Mouse (Mus musculus) G1E (cell line): ENCODE results near the gene Megf9. TPM values are rescaled to one million over a fixed set of nuclear protein-coding genes. Genes with fewer than 3 reads are reported as not detected.

Experiments
- ATAC-seq: 2 replicates; pipeline ENCODE4 v1.8.0; 2016; ENCODE audit warnings: mild to moderate bottlenecking; ENCODE audit not compliant: insufficient number of reproducible peaks, poor library complexity, low FRiP score, severe bottlenecking; ENCODE audit errors: extremely low read depth
- DNase-seq: peaks from one replicate; pipeline ENCODE4 v3.0.0; 2012; ENCODE audit warnings: low spot score
- H3K27me3 ChIP-seq: 2 replicates; pipeline ENCODE4 v1.6.1; 2012; ENCODE audit warnings: mild to moderate bottlenecking, low read length, inconsistent platforms; ENCODE audit not compliant: insufficient read depth
- H3K36me3 ChIP-seq: replicated peaks from 2 replicates; pipeline ENCODE3; 2012; ENCODE audit warnings: mild to moderate bottlenecking, inconsistent platforms
- H3K4me1 ChIP-seq: 2 replicates; pipeline ENCODE4 v1.6.1; 2012; ENCODE audit warnings: low read depth, low read length, inconsistent platforms, mixed read lengths; ENCODE audit not compliant: insufficient read depth
- H3K4me3 ChIP-seq: 2 replicates; pipeline ENCODE4 v1.5.1; 2012; ENCODE audit warnings: low read depth, mild to moderate bottlenecking, inconsistent platforms, low read length, moderate library complexity, mixed read lengths
- H3K9me3 ChIP-seq: replicated peaks from 2 replicates; pipeline ENCODE4 v1.6.1; 2012; ENCODE audit warnings: inconsistent platforms
- CTCF ChIP-seq: IDR thresholded peaks from 2 replicates; pipeline ENCODE4 v1.5.1; 2012; ENCODE audit warnings: low read depth, low read length, inconsistent platforms, mixed read lengths
- GATA1 ChIP-seq: IDR thresholded peaks from 2 replicates; pipeline ENCODE4 v1.6.1; 2012; ENCODE audit warnings: borderline replicate concordance, low read length, inconsistent platforms, mixed read lengths
- GATA2 ChIP-seq: IDR thresholded peaks from 2 replicates; pipeline ENCODE4 v1.6.1; 2012; ENCODE audit warnings: low read depth, low read length, inconsistent platforms, borderline replicate concordance
- POLR2AphosphoS5 ChIP-seq: IDR thresholded peaks from 2 replicates; pipeline ENCODE4 v1.6.1; 2012; ENCODE audit warnings: low read depth, low read length, inconsistent platforms; ENCODE audit not compliant: insufficient replicate concordance
- TAL1 ChIP-seq: conservative IDR thresholded peaks from 2 replicates; pipeline ENCODE4 v1.6.1; 2012; ENCODE audit warnings: low read depth, low read length, inconsistent platforms, mixed read lengths
- polyA plus RNA-seq: library from polyadenylated mRNA; stranded (reverse); fragments of >175 nt; gene quantifications from 2 replicates; pipeline ENCODE4 v1.2.3, GENCODE M21; 2012
- total RNA-seq, 2 experiments: library from RNA; stranded (forward) in 1 of 2; stranded (reverse) in 1 of 2; fragments of 200-1000 nt in 1 of 2; fragments of >200 nt in 1 of 2; fragmentation: Nextera tagmentation in 1 of 2; gene quantifications; 2 replicates each; pipeline ENCODE4 v1.2.3; 2014 to 2017

The Megf9 gene
- total RNA-seq (2014; fragmentation: Nextera tagmentation) = not detected in 2 replicates
- total RNA-seq (2017) = under 0.01 and 0.06 TPM in 2 replicates
- polyA plus RNA-seq = not detected in 2 replicates

DNA sequence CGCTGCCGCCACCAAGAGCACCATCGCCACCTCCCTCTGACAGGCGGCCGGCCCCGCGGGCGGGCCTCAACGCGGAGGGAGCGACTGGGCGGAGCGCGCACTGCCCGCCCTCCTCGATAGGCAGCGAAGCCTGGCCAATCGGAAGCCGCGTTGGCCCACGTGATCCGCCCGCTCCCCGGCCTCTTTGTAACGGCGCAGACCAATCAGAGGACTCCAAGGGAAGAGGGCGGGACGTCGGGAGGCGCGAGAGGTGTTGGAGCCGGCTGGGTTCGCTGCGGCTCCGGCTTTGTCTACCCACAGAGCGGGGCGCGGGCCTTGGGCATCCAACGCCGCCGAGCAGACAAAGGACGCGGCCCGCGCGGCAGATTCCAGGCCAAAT, at the start of gene Megf9:
Gene Megf9 (minus strand): TSS at position 105 of the 379 bp plus-strand sequence.
- peaks cover 22% of the 10 kb centered on the region for H3K9me3 ChIP-seq
- H3K4me1 ChIP-seq = no peaks in the 10 kb centered on the region
- DNase-seq (no peak), ATAC-seq (no peak)
- TF ChIP-seq TAL1 = no peak
- TF ChIP-seq POLR2AphosphoS5 = no peak
- TF ChIP-seq CTCF = no peak
- TF ChIP-seq GATA2 = no peak
- TF ChIP-seq GATA1 = no peak
- H3K27me3 ChIP-seq = no peaks in the 10 kb centered on the region
- peak within 1 kb of the TSS; percentile 1; the same call in 1 of the 2 replicates for H3K4me3 ChIP-seq
- no peaks in the 10 kb centered on the region for H3K36me3 ChIP-seq

DNA sequence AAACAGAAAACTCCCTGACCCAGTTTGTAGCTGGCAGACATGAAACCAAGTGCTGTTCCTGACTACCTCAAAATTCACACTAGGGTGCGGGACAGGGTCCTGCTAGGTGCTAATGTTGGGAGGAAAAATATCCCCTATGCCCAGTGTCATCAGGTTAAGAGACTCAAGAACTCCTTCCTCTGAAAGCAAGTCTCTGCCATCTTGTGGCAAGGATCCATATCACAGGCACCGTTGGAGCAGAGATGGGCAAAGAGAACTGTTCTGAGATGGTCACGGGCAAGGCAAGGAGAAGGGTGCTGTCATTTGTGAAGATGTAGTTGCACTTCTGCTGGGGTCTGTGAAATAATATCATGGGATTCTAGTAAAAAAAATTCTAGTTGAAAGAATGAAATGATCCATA, 44.9 kb upstream of the Megf9 start:
- H3K4me1 ChIP-seq = no peaks in the 10 kb centered on the region
- no peaks in the 10 kb centered on the region for H3K36me3 ChIP-seq
- no peak overlapping the region for H3K4me3 ChIP-seq
- TF ChIP-seq CTCF (no peak), POLR2AphosphoS5 (no peak), GATA2 (no peak), TAL1 (no peak), GATA1 (no peak)
- DNase-seq = no peak
- ATAC-seq = no peak
- no peaks in the 10 kb centered on the region for H3K27me3 ChIP-seq
- peaks cover 6% of the 10 kb centered on the region for H3K9me3 ChIP-seq

DNA sequence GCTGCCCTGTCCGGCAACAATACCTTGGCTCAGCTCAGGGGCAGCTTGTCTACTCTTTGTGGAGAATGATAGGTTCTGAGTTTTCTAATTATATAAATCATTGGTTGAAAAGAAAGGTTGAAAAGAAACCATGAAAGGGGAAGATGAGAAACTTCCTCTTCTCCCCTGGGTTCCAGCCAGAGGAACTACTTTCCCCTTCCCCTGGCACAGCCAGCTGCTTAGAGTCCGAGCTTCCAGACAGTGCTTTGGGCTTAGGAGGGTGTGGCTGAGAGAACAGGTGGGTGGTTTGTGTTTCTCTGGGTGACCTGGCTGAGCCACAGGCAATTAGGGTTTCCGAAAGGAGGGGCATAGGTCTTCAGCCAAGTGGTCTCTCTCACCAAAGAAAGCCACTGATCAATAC, 43.5 kb upstream of the Megf9 start:
- TF ChIP-seq CTCF (no peak), TAL1 (no peak), POLR2AphosphoS5 (no peak), GATA1 (no peak), GATA2 (no peak)
- H3K27me3 ChIP-seq = no peaks in the 10 kb centered on the region
- H3K4me3 ChIP-seq = no peak overlapping the region
- DNase-seq (no peak), ATAC-seq (no peak)
- no peaks in the 10 kb centered on the region for H3K4me1 ChIP-seq
- no peaks in the 10 kb centered on the region for H3K36me3 ChIP-seq
- H3K9me3 ChIP-seq = peaks cover 6% of the 10 kb centered on the region

DNA sequence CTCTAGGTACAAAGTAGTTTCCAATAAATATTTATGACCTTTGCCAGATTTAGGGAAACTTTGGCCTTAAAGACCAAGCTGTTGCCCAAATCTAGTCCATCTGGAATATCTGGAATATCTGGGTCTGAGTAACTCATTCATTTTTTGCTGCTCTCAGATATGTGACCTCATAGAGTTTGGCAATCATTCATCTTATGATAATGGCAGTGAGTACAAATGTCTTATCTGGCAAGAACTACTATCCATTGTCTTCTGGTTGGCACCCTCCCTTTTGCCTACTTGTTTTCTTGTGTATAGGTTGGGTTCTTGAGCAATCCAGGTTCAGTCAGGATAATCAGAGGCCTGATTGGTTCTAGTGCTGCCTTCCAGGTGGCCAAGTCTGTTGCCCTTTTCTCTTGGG, 41.3 kb upstream of the Megf9 start:
- Histone ChIP-seq H3K4me1 (no peaks in the 10 kb centered on the region), H3K36me3 (no peaks in the 10 kb centered on the region), H3K27me3 (no peaks in the 10 kb centered on the region), H3K4me3 (no peak overlapping the region), H3K9me3 (peaks cover 6% of the 10 kb centered on the region)
- no peak for DNase-seq
- no peak for ATAC-seq
- no peak for TF ChIP-seq GATA1
- no peak for TF ChIP-seq GATA2
- no peak for TF ChIP-seq POLR2AphosphoS5
- no peak for TF ChIP-seq TAL1
- TF ChIP-seq CTCF = no peak

DNA sequence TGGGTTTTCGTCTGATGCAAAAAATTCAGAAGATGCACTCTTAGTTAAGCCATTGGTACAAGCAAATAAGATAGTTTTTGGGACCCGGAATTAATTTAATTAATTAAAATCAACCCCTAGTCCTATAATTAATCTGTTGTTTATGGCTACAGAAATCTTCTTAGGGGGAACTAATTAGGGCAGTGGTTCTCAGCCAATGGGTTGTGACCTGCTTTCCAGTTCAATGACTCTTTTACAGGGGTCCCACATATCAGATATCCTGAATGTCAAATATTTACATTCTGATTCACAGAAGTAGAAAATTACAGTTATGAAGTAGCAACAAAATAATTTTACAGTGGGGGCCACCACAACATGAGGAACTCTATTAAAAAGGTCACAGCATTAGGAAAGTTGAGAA, 39.1 kb upstream of the Megf9 start:
- Histone ChIP-seq H3K9me3 (peaks cover 6% of the 10 kb centered on the region), H3K27me3 (no peaks in the 10 kb centered on the region), H3K36me3 (no peaks in the 10 kb centered on the region), H3K4me1 (no peaks in the 10 kb centered on the region), H3K4me3 (no peak overlapping the region)
- ATAC-seq = no peak
- TF ChIP-seq TAL1 (no peak), CTCF (no peak), POLR2AphosphoS5 (no peak), GATA2 (no peak), GATA1 (no peak)
- DNase-seq = no peak

DNA sequence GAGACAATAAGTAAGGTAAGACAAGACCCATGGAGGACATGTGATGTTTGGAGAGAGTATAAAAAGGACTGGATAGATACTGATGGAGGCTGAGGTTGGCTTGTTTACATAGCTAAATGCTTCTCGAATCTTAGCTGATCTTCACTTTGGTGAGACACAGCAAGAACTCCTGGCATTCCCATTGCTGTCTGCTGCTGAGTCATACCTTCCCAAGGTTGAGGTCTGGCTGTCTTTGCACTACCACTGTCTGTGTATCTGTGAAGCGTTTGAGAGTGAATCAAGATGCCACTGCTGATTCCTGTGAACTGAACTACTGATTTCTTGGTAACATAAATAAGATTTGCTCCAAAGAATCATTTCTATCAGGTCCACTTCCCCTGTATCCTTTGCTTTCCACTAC, 19.1 kb upstream of the Megf9 start:
- no peak for TF ChIP-seq CTCF
- TF ChIP-seq POLR2AphosphoS5 = no peak
- Histone ChIP-seq H3K36me3 (no peaks in the 10 kb centered on the region), H3K4me3 (no peak overlapping the region), H3K4me1 (no peaks in the 10 kb centered on the region), H3K27me3 (no peaks in the 10 kb centered on the region), H3K9me3 (no peaks in the 10 kb centered on the region)
- DNase-seq = no peak
- no peak for ATAC-seq

DNA sequence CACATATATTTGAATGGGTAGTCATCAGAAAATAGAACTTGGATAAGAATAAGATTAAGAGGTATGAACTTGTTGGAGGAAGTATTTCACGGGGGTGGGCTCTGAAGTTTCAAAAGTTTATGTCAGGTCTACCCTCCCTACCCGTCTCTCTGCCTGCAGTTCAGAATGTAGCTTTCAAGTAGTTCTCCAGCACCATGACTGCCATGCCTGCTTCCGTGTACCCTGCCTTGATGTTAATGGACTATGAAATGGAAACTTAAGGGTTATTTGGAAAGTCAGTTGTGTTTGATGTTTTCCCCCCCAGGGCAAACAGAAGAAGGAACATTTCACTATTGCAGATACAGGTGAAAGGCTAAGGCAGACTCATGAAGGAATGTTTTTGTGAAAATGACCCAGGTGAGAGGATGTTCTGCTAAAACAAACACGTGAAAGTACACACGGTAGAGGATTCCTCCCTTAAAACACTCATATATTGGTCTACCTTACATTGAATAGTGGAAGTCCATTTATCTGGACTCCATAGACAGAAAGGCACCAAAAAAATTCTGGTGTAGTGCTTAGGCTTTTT, 18.5 kb upstream of the Megf9 start:
- H3K9me3 ChIP-seq = no peaks in the 10 kb centered on the region
- no peak for TF ChIP-seq POLR2AphosphoS5
- no peak for TF ChIP-seq GATA1
- no peak for TF ChIP-seq CTCF
- no peak for TF ChIP-seq TAL1
- TF ChIP-seq GATA2 = no peak
- no peak for DNase-seq
- H3K4me1 ChIP-seq = no peaks in the 10 kb centered on the region
- ATAC-seq = no peak
- H3K27me3 ChIP-seq = no peaks in the 10 kb centered on the region
- no peaks in the 10 kb centered on the region for H3K36me3 ChIP-seq
- no peak overlapping the region for H3K4me3 ChIP-seq
